Mouse (Mus musculus) G1E (cell line): Measurements from ENCODE around the gene Pygm.

Experiments
- CTCF ChIP-seq: IDR thresholded peaks from 2 replicates; pipeline ENCODE4 v1.5.1; 2012; ENCODE audit warnings: low read depth, low read length, inconsistent platforms, mixed read lengths
- GATA1 ChIP-seq: IDR thresholded peaks from 2 replicates; pipeline ENCODE4 v1.6.1; 2012; ENCODE audit warnings: borderline replicate concordance, low read length, inconsistent platforms, mixed read lengths
- POLR2AphosphoS5 ChIP-seq: IDR thresholded peaks from 2 replicates; pipeline ENCODE4 v1.6.1; 2012; ENCODE audit warnings: low read depth, low read length, inconsistent platforms; ENCODE audit not compliant: insufficient replicate concordance
- TAL1 ChIP-seq: conservative IDR thresholded peaks from 2 replicates; pipeline ENCODE4 v1.6.1; 2012; ENCODE audit warnings: low read depth, low read length, inconsistent platforms, mixed read lengths

DNA sequence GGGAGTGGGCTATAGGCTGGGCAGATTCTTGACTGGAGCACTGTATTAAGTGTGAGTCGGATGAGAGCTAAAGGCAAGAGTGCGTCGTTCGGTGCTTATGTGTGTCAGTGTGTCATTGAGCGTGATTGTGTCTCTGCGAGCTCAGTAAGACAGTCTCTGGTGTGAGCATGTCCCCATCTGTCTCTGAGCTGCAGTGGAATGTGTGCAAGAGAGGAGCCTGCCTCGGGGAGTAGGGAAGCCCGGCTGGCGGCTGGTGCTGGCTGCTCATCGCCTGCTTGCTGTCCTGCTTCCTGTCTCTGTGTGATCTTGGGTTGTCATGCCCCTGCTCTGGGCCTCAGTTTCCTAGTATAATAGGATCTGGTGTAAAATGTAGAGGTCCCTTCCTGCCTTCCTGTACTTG, 58.8 kb downstream of the Pygm start:
- no peak for TF ChIP-seq POLR2AphosphoS5
- no peak for TF ChIP-seq TAL1
- TF ChIP-seq CTCF = no peak
- TF ChIP-seq GATA1 = no peak
